Mouse (Mus musculus): ENCODE data around the gene Nes. TPM values are rescaled to one million over a fixed set of nuclear protein-coding genes. Genes with fewer than 3 reads are reported as not detected.
A peak's percentile ranks its signal among the peaks of the same experiment; 100 is the strongest.

Gene Nes
- total and polyA plus RNA-seq, 2 experiments from 2014 or later = 14.9 to 37.2 TPM

DNA sequence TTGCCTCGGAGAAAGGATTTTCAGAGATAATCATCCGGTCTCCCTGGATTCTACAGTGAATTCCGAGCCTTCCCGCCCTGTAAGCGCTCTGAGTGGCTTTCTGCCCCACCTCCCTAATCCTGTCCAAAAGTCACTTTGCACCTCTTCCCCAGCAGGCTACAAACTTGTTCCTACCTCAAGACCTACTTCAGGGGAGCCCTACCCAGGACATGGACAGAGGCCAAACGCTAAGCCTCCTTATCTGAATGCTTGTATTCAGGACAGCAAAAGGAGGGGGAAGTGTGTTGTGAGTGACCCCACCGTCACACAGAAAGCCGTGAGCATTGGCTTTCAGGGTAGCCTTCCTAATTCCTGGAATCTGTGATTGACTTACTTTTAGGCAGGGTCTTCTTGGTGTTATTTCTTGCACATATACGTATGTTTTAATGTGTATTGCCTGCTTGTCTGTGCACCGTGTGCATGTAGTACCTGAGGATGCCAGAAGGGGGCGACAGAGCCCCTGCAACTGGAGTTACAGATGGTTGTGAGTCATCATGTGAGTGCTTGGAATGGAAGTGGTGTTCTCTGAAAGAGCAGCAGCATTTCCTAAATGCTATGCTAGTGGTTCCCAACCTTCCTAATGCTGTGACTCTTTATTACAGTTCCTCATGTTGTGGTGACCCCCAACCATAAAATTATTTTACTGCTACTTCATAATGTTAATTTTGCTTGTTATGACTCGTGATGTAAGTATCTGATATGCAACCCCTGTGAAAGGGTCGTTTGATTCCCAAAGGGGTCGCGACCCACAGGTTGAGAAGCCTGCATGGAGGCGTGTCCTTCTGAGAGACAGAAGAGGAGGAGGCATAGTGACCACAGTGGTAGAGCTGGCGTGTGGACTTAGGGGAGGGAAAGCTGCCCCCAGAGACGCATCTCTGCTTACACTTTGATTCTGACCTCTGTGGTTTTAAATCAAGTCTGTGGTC is 35.2 kb downstream of the Nes start:
- Histone ChIP-seq H3K27ac (no peak overlapping the region), H3K9me3 (ENCODE audit: low read length) (no peaks in the 10 kb centered on the region), H3K9ac (replicated peaks; ENCODE audit: low read length) (no peak overlapping the region), H3K27me3 (ENCODE audit: insufficient read depth, low read length) (no peaks in the 10 kb centered on the region; the same call in 1 of the 2 replicates), H3K4me3 (ENCODE audit: low read length) (no peak overlapping the region), H3K4me2 (ENCODE audit: low read depth, low read length) (no peak overlapping the region), H3K4me1 (ENCODE audit: insufficient read depth, low read length) (peaks cover 15% of the 10 kb centered on the region), H3K36me3 (ENCODE audit: insufficient read depth, low read length) (no peaks in the 10 kb centered on the region)
- WGBS = 82% methylated on average over 18 of the region's 18 CpGs
- ATAC-seq = no peak
- DNase-seq (ENCODE audit: low spot score) = no peak
- TF ChIP-seq CTCF (IDR thresholded peaks at IDR 0.05; ENCODE audit: low read depth) = peak; percentile 60

DNA sequence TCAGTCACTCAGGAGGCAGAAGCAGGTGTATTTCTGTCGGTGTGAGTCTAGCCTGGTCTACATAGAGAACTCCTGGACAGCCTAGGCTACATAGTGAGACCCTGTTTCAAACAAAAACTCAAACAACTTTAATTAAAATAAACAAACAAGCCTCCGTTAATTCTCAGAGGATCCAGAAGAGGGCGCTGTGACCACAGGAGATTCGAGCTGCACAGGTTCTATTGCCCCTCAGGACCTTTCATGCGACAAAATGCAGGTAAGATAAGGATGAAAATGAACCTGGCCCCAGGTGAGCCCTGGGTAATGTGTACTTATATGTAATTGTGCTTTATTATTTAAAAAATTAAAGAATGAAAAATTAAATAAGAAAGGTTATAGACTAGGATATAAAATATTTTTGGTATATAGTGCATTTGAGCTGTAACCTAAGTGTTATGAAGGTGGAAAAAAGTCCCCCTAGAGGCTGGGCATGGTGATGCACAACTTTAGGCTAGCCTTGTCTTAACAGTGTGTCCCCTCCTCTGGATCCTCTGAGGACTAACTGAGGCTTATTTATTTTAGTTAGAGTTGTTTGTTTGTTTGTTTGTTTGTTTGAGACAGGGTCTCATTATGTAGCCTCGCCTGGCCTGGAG is 39.9 kb downstream of the Nes start:
- DNase-seq (ENCODE audit: low spot score) (peak; percentile 42), ATAC-seq (no peak)
- H3K9me3 ChIP-seq (ENCODE audit: low read length) = no peaks in the 10 kb centered on the region
- TF ChIP-seq CTCF (IDR thresholded peaks at IDR 0.05; ENCODE audit: low read depth) = peak; percentile 58
- H3K27me3 ChIP-seq (ENCODE audit: insufficient read depth, low read length) = no peaks in the 10 kb centered on the region
- H3K4me3 ChIP-seq (ENCODE audit: low read length) = no peak overlapping the region
- no peak overlapping the region for H3K27ac ChIP-seq
- H3K36me3 ChIP-seq (ENCODE audit: insufficient read depth, low read length) = no peaks in the 10 kb centered on the region
- WGBS = 8% methylated on average over 6 of the region's 6 CpGs
- no peaks in the 10 kb centered on the region for H3K4me1 ChIP-seq (ENCODE audit: insufficient read depth, low read length)
- no peak overlapping the region for H3K4me2 ChIP-seq (ENCODE audit: low read depth, low read length)
- H3K9ac ChIP-seq (replicated peaks; ENCODE audit: low read length) = no peak overlapping the region

DNA sequence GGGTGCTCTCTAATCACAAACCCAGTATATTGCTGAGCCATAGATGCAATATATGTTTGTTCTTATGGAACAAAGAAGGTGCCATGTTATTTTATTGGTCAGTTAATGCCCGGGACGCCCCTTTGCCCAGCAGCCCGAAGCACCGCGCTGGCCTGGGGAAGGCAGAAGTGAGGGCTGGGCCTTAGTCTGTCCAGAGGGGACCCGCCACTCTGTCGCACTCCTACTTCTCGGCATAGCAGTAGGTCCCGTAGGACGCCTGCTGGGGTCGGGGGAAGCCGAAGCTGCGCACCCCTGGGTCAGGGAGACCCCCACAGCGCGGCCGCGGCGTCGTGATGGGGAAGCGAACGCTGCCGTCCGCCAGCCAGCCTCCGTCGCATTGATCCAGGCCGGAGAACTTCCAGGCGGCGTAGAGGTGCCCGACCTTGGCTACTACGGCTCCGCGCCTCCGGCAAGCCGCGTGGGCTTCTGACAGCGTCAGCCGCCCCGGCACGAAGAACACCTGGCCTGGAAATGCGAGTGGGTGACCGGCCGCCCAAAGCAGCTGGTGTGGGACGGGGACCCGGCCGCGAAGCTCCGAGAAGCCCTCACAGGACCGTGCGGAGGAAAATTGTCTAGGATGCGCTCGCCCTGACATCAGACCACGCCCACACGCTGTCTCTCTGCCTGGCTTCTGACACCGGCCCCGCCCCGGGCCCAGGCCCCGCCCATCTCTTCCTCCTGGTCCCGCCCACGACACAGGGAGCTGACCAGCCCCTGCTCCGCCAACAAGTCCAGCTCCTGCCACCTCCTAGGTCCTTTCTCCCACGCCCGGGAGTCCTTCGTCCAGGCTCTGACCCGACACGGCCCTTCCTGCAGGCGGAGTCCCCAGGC is 51.7 kb downstream of the Nes start:
- peak overlapping the region; percentile 46 for H3K9ac ChIP-seq (replicated peaks; ENCODE audit: low read length)
- WGBS = 1% methylated on average over 63 of the region's 66 CpGs
- peak; percentile 87 for DNase-seq (ENCODE audit: low spot score)
- no peak overlapping the region for H3K27ac ChIP-seq
- TF ChIP-seq CTCF (IDR thresholded peaks at IDR 0.05; ENCODE audit: low read depth) = no peak
- peaks cover 6% of the 10 kb centered on the region; the same call in 1 of the 2 replicates for H3K4me1 ChIP-seq (ENCODE audit: insufficient read depth, low read length)
- no peaks in the 10 kb centered on the region for H3K9me3 ChIP-seq (ENCODE audit: low read length)
- H3K4me2 ChIP-seq (ENCODE audit: low read depth, low read length) = peak overlapping the region; percentile 85
- ATAC-seq = peak; percentile 88
- peaks cover 33% of the 10 kb centered on the region for H3K27me3 ChIP-seq (ENCODE audit: insufficient read depth, low read length)
- H3K36me3 ChIP-seq (ENCODE audit: insufficient read depth, low read length) = no peaks in the 10 kb centered on the region
- H3K4me3 ChIP-seq (ENCODE audit: low read length) = peak overlapping the region; percentile 52

DNA sequence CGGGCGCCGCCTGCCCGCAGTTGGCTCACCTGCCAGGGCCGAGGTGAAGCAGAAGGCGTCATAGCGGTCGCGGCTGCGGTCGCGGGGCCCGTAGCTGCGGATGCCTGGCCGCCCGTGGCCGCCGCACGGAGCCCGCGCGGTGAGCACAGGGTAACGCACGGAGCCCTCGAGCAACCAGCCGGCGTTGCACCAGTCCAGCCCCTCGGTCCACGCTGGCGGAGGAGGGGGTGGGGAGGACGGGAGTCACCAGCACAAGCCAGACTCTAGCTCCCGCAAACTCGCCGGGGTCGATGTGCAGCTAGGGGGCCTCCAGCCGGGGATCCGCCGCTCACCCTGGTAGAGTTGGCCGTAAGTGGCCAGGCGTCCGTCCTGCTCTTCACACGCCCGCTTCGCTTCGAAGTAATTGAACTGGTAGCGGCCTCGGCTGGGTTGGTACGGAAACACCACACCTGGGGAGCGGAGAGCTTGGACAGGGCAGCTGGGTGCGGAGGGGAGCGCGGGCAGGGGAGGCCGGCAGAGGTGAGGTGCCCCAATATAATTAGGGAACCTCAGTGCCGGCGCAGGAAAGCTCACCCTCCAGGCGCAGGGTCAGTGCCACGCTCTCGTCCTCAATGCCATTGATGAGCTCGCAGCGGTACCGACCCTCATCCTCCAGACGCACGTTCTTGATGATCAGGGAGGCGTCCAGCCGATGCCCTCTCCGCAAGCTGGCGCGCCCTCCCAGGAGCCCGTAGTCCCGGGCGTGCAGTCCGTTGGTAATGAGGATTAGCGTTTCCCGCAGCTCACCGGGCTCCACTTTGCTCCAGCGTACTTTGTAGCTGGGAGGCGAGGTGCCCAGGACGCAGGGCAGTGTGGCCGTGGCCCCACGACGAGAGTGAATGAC is 52.6 kb downstream of the Nes start:
- peak; percentile 41 for DNase-seq (ENCODE audit: low spot score)
- no peak for TF ChIP-seq CTCF (IDR thresholded peaks at IDR 0.05; ENCODE audit: low read depth)
- Histone ChIP-seq H3K4me3 (ENCODE audit: low read length) (peak overlapping the region; percentile 52), H3K9ac (replicated peaks; ENCODE audit: low read length) (peak overlapping the region; percentile 46), H3K27ac (no peak overlapping the region), H3K4me1 (ENCODE audit: insufficient read depth, low read length) (peaks cover 6% of the 10 kb centered on the region; the same call in 1 of the 2 replicates), H3K27me3 (ENCODE audit: insufficient read depth, low read length) (peaks cover 33% of the 10 kb centered on the region), H3K9me3 (ENCODE audit: low read length) (no peaks in the 10 kb centered on the region), H3K36me3 (ENCODE audit: insufficient read depth, low read length) (no peaks in the 10 kb centered on the region), H3K4me2 (ENCODE audit: low read depth, low read length) (peak overlapping the region; percentile 85)
- WGBS = under 1% methylated on average over 81 of the region's 81 CpGs
- ATAC-seq = peak; percentile 76

DNA sequence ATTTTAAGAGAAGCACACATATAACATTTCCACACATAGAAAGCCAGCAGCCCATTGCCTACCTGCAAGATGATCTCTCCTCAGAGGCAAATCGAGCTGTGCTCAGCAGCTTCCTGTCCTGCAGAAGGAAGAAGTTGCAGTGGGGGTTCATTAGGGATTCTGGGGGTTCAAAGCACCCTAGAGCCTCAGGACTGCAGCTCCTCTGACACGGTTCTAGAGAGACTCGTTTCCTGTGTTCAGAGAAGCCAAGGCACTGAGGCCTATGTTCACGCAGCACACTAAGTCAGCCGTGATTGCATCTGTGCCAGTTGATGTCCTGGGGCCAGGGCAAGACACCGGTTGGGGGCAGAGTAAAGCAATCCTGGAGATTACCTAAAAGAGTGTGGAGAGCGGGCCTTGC is 55.9 kb downstream of the Nes start:
- peaks cover 6% of the 10 kb centered on the region; the same call in 1 of the 2 replicates for H3K4me1 ChIP-seq (ENCODE audit: insufficient read depth, low read length)
- peaks cover 15% of the 10 kb centered on the region for H3K27me3 ChIP-seq (ENCODE audit: insufficient read depth, low read length)
- H3K4me2 ChIP-seq (ENCODE audit: low read depth, low read length) = no peak overlapping the region
- H3K36me3 ChIP-seq (ENCODE audit: insufficient read depth, low read length) = no peaks in the 10 kb centered on the region
- H3K4me3 ChIP-seq (ENCODE audit: low read length) = no peak overlapping the region
- no peak for TF ChIP-seq CTCF (IDR thresholded peaks at IDR 0.05; ENCODE audit: low read depth)
- H3K9ac ChIP-seq (replicated peaks; ENCODE audit: low read length) = no peak overlapping the region
- WGBS = 61% methylated on average over 7 of the region's 7 CpGs
- H3K9me3 ChIP-seq (ENCODE audit: low read length) = no peaks in the 10 kb centered on the region
- ATAC-seq (no peak), DNase-seq (ENCODE audit: low spot score) (no peak)
- H3K27ac ChIP-seq = no peak overlapping the region

All from hindbrain, postnatal 0 days (tissue).